8 mouse cellular contexts compared by ENCODE assay signal in genomic region chr5:139381586-139382513, GRCm38 (mm10). TPM values are rescaled to one million over a fixed set of nuclear protein-coding genes. Genes with fewer than 3 reads are reported as not detected.
DNase-seq lines count a peak whose midpoint lies in the region; ATAC-seq and TF ChIP-seq lines count a peak whose summit lies in the region.

No protein-coding gene starts in this region.

- WGBS in heart, postnatal 0 days = 42% methylated on average over 16 of the region's 18 CpGs
- 23% methylated on average over 18 of the region's 18 CpGs for WGBS in liver, embryonic 12.5 days (ENCODE audit: insufficient replicate concordance)
- WGBS in spleen, adult 2 months = 28% methylated on average over 18 of the region's 18 CpGs

- H3K27ac ChIP-seq in heart, postnatal 0 days (ENCODE audit: low read depth) = peak overlapping the region; percentile 99
- peak overlapping the region; percentile 100 for H3K27ac ChIP-seq in liver, embryonic 12.5 days
- peak overlapping the region; percentile 84 for H3K27ac ChIP-seq in spleen, adult 2 months (ENCODE audit: insufficient read depth, low read length)

- TF ChIP-seq POLR2A in spleen, adult 2 months (IDR thresholded peaks at IDR 0.05; ENCODE audit: low read depth, low read length) = peak; percentile 27

- H3K36me3 ChIP-seq in heart, postnatal 0 days (replicated peaks; ENCODE audit: control insufficient read depth, insufficient read depth, low read length) = no peaks in the 10 kb centered on the region
- peaks cover 32% of the 10 kb centered on the region for H3K36me3 ChIP-seq in liver, embryonic 12.5 days
- H3K36me3 ChIP-seq in spleen, adult 2 months (ENCODE audit: control insufficient read depth, insufficient read depth, low read length) = peaks cover 3% of the 10 kb centered on the region; the same call in 1 of the 2 replicates

- H3K4me1 ChIP-seq in heart, postnatal 0 days (ENCODE audit: control insufficient read depth, insufficient read depth) = peaks cover 81% of the 10 kb centered on the region
- H3K4me1 ChIP-seq in liver, embryonic 12.5 days = peaks cover 95% of the 10 kb centered on the region
- peaks cover 40% of the 10 kb centered on the region; the same call in 1 of the 2 replicates for H3K4me1 ChIP-seq in spleen, adult 2 months (ENCODE audit: control insufficient read depth, insufficient read depth, insufficient read length)

- no peaks in the 10 kb centered on the region for H3K9me3 ChIP-seq in heart, postnatal 0 days (replicated peaks; ENCODE audit: control insufficient read depth, low read length)
- H3K9me3 ChIP-seq in liver, embryonic 12.5 days (replicated peaks) = no peaks in the 10 kb centered on the region

- ATAC-seq in heart, postnatal 0 days (ENCODE audit: insufficient read depth, low read depth) = no peak
- peak; percentile 59 for ATAC-seq in liver, embryonic 12.5 days

- peak overlapping the region; percentile 85 for H3K4me3 ChIP-seq in heart, postnatal 0 days (ENCODE audit: low read depth, low read length)
- peak overlapping the region; percentile 78 for H3K4me3 ChIP-seq in liver, embryonic 12.5 days
- H3K4me3 ChIP-seq in spleen, adult 2 months (ENCODE audit: extremely low read depth, insufficient read depth, insufficient read length) = peak overlapping the region; percentile 58

- peak overlapping the region; percentile 46 for H3K9ac ChIP-seq in heart, postnatal 0 days (replicated peaks; ENCODE audit: low read depth, low read length)
- peak overlapping the region; percentile 83 for H3K9ac ChIP-seq in liver, embryonic 12.5 days

- DNase-seq in gastrocnemius, adult 18-20 months (ENCODE audit: low spot score) = peak; percentile 65
- DNase-seq in gastrocnemius, postnatal 36 days = no peak
- DNase-seq in MN1 (ENCODE audit: low spot score) = peak; percentile 25
- no peak for DNase-seq in heart, postnatal 0 days (ENCODE audit: low spot score)
- peak; percentile 58 to 72 for DNase-seq in spleen, adult 2 months (ENCODE audit: low read depth in 1 of 2, low spot score in 2 of 2)
- DNase-seq in frontal cortex, postnatal 10 days (ENCODE audit: low spot score in 2 of 2) = no peak
- no peak for DNase-seq in frontal cortex, postnatal 36 days (ENCODE audit: low spot score in 2 of 2)

- H3K27me3 ChIP-seq in heart, postnatal 0 days (ENCODE audit: control insufficient read depth, insufficient read depth, low read length) = no peaks in the 10 kb centered on the region
- no peaks in the 10 kb centered on the region for H3K27me3 ChIP-seq in liver, embryonic 12.5 days (replicated peaks)
- no peaks in the 10 kb centered on the region for H3K27me3 ChIP-seq in spleen, adult 2 months (ENCODE audit: control insufficient read depth, insufficient read depth, low read length)

- peak overlapping the region; percentile 83 for H3K4me2 ChIP-seq in heart, postnatal 0 days (ENCODE audit: low read depth, low read length)
- H3K4me2 ChIP-seq in liver, embryonic 12.5 days = peak overlapping the region; percentile 91

- intact Hi-C loops in gastrocnemius, postnatal 36 days (cut with DNase I) = no loop called here

- no peak for TF ChIP-seq EP300 in heart, postnatal 0 days (IDR thresholded peaks at IDR 0.05; ENCODE audit: low read depth)

- TF ChIP-seq CTCF in heart, postnatal 0 days (IDR thresholded peaks at IDR 0.05; ENCODE audit: low read depth) = no peak
- no peak for TF ChIP-seq CTCF in spleen, adult 2 months (IDR thresholded peaks at IDR 0.05; ENCODE audit: extremely low read depth, insufficient read depth, insufficient read length, insufficient replicate concordance)

RNA-seq across cellular contexts. Expression of gene Gpr146, which starts 4.4 kb away (rescaled TPM):
- 10 to 100 TPM; 21.8 to 28.9 TPM for total RNA-seq in gastrocnemius, adult 18-20 months (2021)
- 10 to 100 TPM; 25.3 to 30.4 TPM for total RNA-seq in gastrocnemius, postnatal 36 days (2021)
- total RNA-seq in heart, postnatal 0 days (2014; rRNA removed; ENCODE audit: low replicate concordance) = 38.2 and 39.1 TPM in 2 replicates
- 23.0 and 23.7 TPM in 2 replicates for polyA plus RNA-seq in heart, postnatal 0 days (2015; fragmentation: Nextera tagmentation; extraction: Ambion mirVana)
- polyA plus RNA-seq in liver, embryonic 12.5 days (2016; fragmentation: Nextera tagmentation; extraction: Ambion mirVana) = 18.3 and 19.3 TPM in 2 replicates
- polyA plus RNA-seq in spleen, adult 2 months (2012; rRNA removed) = 32.2 and 36.3 TPM in 2 replicates

RNA-seq across cellular contexts. Expression of gene C130050O18Rik, which starts 23.2 kb away (rescaled TPM):
- total RNA-seq in gastrocnemius, adult 18-20 months (2021) = under 1 TPM; 0.12 to 0.21 TPM
- total RNA-seq in gastrocnemius, postnatal 36 days (2021) = under 1 TPM; 0.13 to 0.35 TPM
- total RNA-seq in heart, postnatal 0 days (2014; rRNA removed; ENCODE audit: low replicate concordance) = 1.7 and 1.8 TPM in 2 replicates
- 0.23 and 0.31 TPM in 2 replicates for polyA plus RNA-seq in heart, postnatal 0 days (2015; fragmentation: Nextera tagmentation; extraction: Ambion mirVana)
- 0.72 and 0.75 TPM in 2 replicates for polyA plus RNA-seq in liver, embryonic 12.5 days (2016; fragmentation: Nextera tagmentation; extraction: Ambion mirVana)
- 8.1 and 11.9 TPM in 2 replicates for polyA plus RNA-seq in spleen, adult 2 months (2012; rRNA removed)

RNA-seq across cellular contexts. Expression of gene Cyp2w1, which starts 29.4 kb away (rescaled TPM):
- not detected for total RNA-seq in gastrocnemius, adult 18-20 months (2021)
- total RNA-seq in gastrocnemius, postnatal 36 days (2021) = not detected
- not detected in 2 replicates for total RNA-seq in heart, postnatal 0 days (2014; rRNA removed; ENCODE audit: low replicate concordance)
- not detected in 2 replicates for polyA plus RNA-seq in heart, postnatal 0 days (2015; fragmentation: Nextera tagmentation; extraction: Ambion mirVana)
- not detected in 2 replicates for polyA plus RNA-seq in liver, embryonic 12.5 days (2016; fragmentation: Nextera tagmentation; extraction: Ambion mirVana)
- polyA plus RNA-seq in spleen, adult 2 months (2012; rRNA removed) = not detected in 2 replicates

RNA-seq across cellular contexts. Expression of gene Cox19, which starts 30.6 kb away (rescaled TPM):
- total RNA-seq in gastrocnemius, adult 18-20 months (2021) = 10 to 100 TPM; 55.0 to 68.4 TPM
- total RNA-seq in gastrocnemius, postnatal 36 days (2021) = 10 to 100 TPM; 52.8 to 68.3 TPM
- 120 and 123 TPM in 2 replicates for total RNA-seq in heart, postnatal 0 days (2014; rRNA removed; ENCODE audit: low replicate concordance)
- polyA plus RNA-seq in heart, postnatal 0 days (2015; fragmentation: Nextera tagmentation; extraction: Ambion mirVana) = 88.6 and 97.6 TPM in 2 replicates
- polyA plus RNA-seq in liver, embryonic 12.5 days (2016; fragmentation: Nextera tagmentation; extraction: Ambion mirVana) = 72.3 and 73.8 TPM in 2 replicates
- polyA plus RNA-seq in spleen, adult 2 months (2012; rRNA removed) = 27.2 and 36.2 TPM in 2 replicates

RNA-seq across cellular contexts. Expression of gene Gper1, which starts 41.1 kb away (rescaled TPM):
- total RNA-seq in gastrocnemius, adult 18-20 months (2021) = under 1 TPM; 0.59 to 0.82 TPM
- 1 to 10 TPM; 1.1 to 1.2 TPM for total RNA-seq in gastrocnemius, postnatal 36 days (2021)
- total RNA-seq in heart, postnatal 0 days (2014; rRNA removed; ENCODE audit: low replicate concordance) = 1.3 and 4.5 TPM in 2 replicates
- polyA plus RNA-seq in heart, postnatal 0 days (2015; fragmentation: Nextera tagmentation; extraction: Ambion mirVana) = 1.0 and 2.0 TPM in 2 replicates
- polyA plus RNA-seq in liver, embryonic 12.5 days (2016; fragmentation: Nextera tagmentation; extraction: Ambion mirVana) = 0.39 and 0.51 TPM in 2 replicates
- polyA plus RNA-seq in spleen, adult 2 months (2012; rRNA removed) = 0.39 TPM in 2 replicates

Comparison
In these comparisons a context has a peak if more than half of its experiments do, and no peak if none do; other contexts are left out.
1. DNase-seq: peak in gastrocnemius, adult 18-20 months (single experiment), MN1 (single experiment) and spleen, adult 2 months (2 of 2); none in gastrocnemius, postnatal 36 days (0 of 2), heart, postnatal 0 days (single experiment), frontal cortex, postnatal 10 days (0 of 2) and frontal cortex, postnatal 36 days (0 of 2).
2. Peak in every context shown above with its lines, with median percentiles within 50 percentile points of each other: H3K27ac ChIP-seq and H3K4me3 ChIP-seq.